Mouse (Mus musculus) induced T-regulatory cell, adult 2 months (primary cell): ENCODE results near the gene Snx13.

Experiments used
- DNase-seq: peaks from one replicate; pipeline ENCODE4 v3.0.0-alpha.2; 2012; ENCODE audit warnings: low read depth

Snx13 gene

GRCm38 (mm10) chr12:35191698-35192425, 144.9 kb downstream of the Snx13 start:
- DNase-seq, result peak; percentile 79

DNA sequence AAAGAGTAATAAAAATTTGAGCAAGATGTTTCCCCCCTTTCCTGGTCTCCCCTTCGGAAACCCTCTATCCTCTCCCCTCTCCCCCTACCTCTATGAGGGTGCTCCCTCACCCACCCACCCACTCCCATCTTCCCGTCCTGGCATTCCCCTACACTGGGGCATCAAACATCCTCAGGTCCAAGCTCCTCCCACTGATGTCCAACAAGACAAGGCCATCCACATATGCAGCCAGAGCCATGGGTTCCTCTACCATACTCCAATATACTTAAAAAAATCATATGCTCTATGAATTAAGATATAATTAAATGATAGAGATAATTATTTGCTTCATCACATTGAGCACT, 145.4 kb downstream of the Snx13 start:
- DNase-seq, result no peak
